Comparison of ENCODE assay signal across 26 mouse cellular contexts in the genomic region with DNA sequence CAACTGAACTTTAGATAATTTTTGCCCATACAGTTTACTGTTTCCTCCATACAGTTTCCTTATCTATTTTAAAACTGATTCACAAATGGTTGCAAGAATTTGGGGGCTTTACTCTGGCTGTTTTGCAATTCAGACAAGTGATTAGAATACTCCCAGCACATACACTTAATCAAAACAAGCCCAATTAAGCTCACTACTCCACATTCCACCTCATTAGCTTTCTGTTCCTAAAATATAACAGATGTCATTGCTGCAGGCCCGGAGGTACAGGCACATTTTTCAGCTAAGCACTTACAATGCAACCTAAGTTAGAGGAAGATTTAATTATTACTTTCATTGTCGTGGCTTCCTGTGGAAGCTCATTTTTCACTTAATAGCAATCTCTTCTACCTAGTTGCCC.
DNase-seq lines count a peak whose midpoint lies in the region; ATAC-seq and TF ChIP-seq lines count a peak whose summit lies in the region.
"Had no signal": no experiment of that assay in that cellular context is flagged by ENCODE, and none has a peak within 500 bp of the region (broad histone marks: within the 10 kb centered on the region; RNA-seq: fewer than 3 reads in every experiment).

No protein-coding gene starts in this region.

- no peaks in the 10 kb centered on the region for H3K36me3 ChIP-seq in hindbrain, embryonic 14.5 days (replicated peaks; ENCODE audit: control insufficient read depth, insufficient read depth)
- H3K36me3 ChIP-seq in hindbrain, embryonic 10.5 days = no peaks in the 10 kb centered on the region
- no peaks in the 10 kb centered on the region for H3K36me3 ChIP-seq in lung, postnatal 0 days (ENCODE audit: insufficient read depth, low read length)
- H3K36me3 ChIP-seq in forebrain, embryonic 16.5 days (ENCODE audit: control insufficient read depth, insufficient read depth) = no peaks in the 10 kb centered on the region
- H3K36me3 ChIP-seq: embryonic facial prominence, embryonic 10.5 days; embryonic facial prominence, embryonic 15.5 days; heart, embryonic 13.5 days; hindbrain, embryonic 12.5 days; kidney, embryonic 15.5 days; limb, embryonic 13.5 days; midbrain, embryonic 12.5 days; neural tube, embryonic 13.5 days had no signal

- ATAC-seq in hindbrain, embryonic 14.5 days (ENCODE audit: low FRiP score) = no peak
- no peak for ATAC-seq in lung, postnatal 0 days
- peak; percentile 91 for ATAC-seq in forebrain, embryonic 16.5 days
- ATAC-seq: CD4-positive, CD25-positive, alpha-beta regulatory T cell, adult 4 months had no signal

- H3K9me3 ChIP-seq in hindbrain, embryonic 14.5 days (ENCODE audit: control insufficient read depth, low read length) = no peaks in the 10 kb centered on the region
- H3K9me3 ChIP-seq in hindbrain, embryonic 10.5 days = no peaks in the 10 kb centered on the region
- H3K9me3 ChIP-seq in lung, postnatal 0 days (ENCODE audit: low read length) = no peaks in the 10 kb centered on the region
- H3K9me3 ChIP-seq in forebrain, embryonic 16.5 days (ENCODE audit: control insufficient read depth, low read length) = no peaks in the 10 kb centered on the region
- H3K9me3 ChIP-seq: embryonic facial prominence, embryonic 10.5 days; embryonic facial prominence, embryonic 15.5 days; heart, embryonic 13.5 days; hindbrain, embryonic 12.5 days; kidney, embryonic 15.5 days; limb, embryonic 13.5 days; midbrain, embryonic 12.5 days; neural tube, embryonic 13.5 days had no signal

- DNase-seq in hindbrain, embryonic 14.5 days (ENCODE audit: low spot score) = peak; percentile 29
- no peak for DNase-seq in hindbrain, embryonic 10.5 days (ENCODE audit: low spot score)
- peak; percentile 16 for DNase-seq in lung, postnatal 0 days (ENCODE audit: low spot score)
- DNase-seq in lung, postnatal 36 days = no peak
- DNase-seq in brain, adult 2 months (ENCODE audit: low read depth, low spot score) = peak; percentile 36
- no peak for DNase-seq in urinary bladder, postnatal 36 days (ENCODE audit: low spot score in 2 of 2)
- DNase-seq: adrenal gland, postnatal 25 days; cerebellum, adult 8-10 months; cerebellum, postnatal 25 days; heart, adult 2 months; heart, postnatal 14 days; kidney, adult 18-20 months; kidney, postnatal 25 days; right cerebral cortex, postnatal 14 days had no signal

- TF ChIP-seq EP300 in lung, postnatal 0 days (IDR thresholded peaks at IDR 0.05) = no peak

- no peak for TF ChIP-seq CTCF in lung, postnatal 0 days (IDR thresholded peaks at IDR 0.05)

- WGBS in hindbrain, embryonic 14.5 days = 49% methylated on average over 2 of the region's 2 CpGs
- WGBS in hindbrain, embryonic 10.5 days = 74% methylated on average over 2 of the region's 2 CpGs
- WGBS in lung, postnatal 0 days = 31% methylated on average over 2 of the region's 2 CpGs
- WGBS in forebrain, embryonic 16.5 days = 15% methylated on average over 2 of the region's 2 CpGs

- no peaks in the 10 kb centered on the region for H3K4me1 ChIP-seq in hindbrain, embryonic 14.5 days (replicated peaks; ENCODE audit: control insufficient read depth, insufficient read depth, low read length)
- no peaks in the 10 kb centered on the region for H3K4me1 ChIP-seq in hindbrain, embryonic 10.5 days (replicated peaks)
- no peaks in the 10 kb centered on the region for H3K4me1 ChIP-seq in lung, postnatal 0 days (ENCODE audit: insufficient read depth, low read depth, low read length)
- H3K4me1 ChIP-seq in forebrain, embryonic 16.5 days (replicated peaks; ENCODE audit: control insufficient read depth, insufficient read depth, low read length) = peaks cover 3% of the 10 kb centered on the region; the same call in 1 of the 2 replicates
- H3K4me1 ChIP-seq: embryonic facial prominence, embryonic 15.5 days; heart, embryonic 13.5 days; hindbrain, embryonic 12.5 days; kidney, embryonic 15.5 days; limb, embryonic 13.5 days; midbrain, embryonic 12.5 days; neural tube, embryonic 13.5 days had no signal

- H3K4me2 ChIP-seq in hindbrain, embryonic 14.5 days (replicated peaks) = no peak overlapping the region
- H3K4me2 ChIP-seq in lung, postnatal 0 days (replicated peaks; ENCODE audit: low read depth, low read length) = no peak overlapping the region
- H3K4me2 ChIP-seq in forebrain, embryonic 16.5 days (ENCODE audit: low read length) = no peak overlapping the region
- H3K4me2 ChIP-seq: embryonic facial prominence, embryonic 15.5 days; heart, embryonic 13.5 days; hindbrain, embryonic 12.5 days; kidney, embryonic 15.5 days; limb, embryonic 13.5 days; liver, embryonic 11.5 days; midbrain, embryonic 12.5 days; neural tube, embryonic 13.5 days had no signal

- H3K4me3 ChIP-seq in hindbrain, embryonic 14.5 days (replicated peaks; ENCODE audit: low read length) = no peak overlapping the region
- no peak overlapping the region for H3K4me3 ChIP-seq in hindbrain, embryonic 10.5 days
- no peak overlapping the region for H3K4me3 ChIP-seq in lung, postnatal 0 days (ENCODE audit: low read depth, low read length)
- H3K4me3 ChIP-seq in forebrain, embryonic 16.5 days (replicated peaks; ENCODE audit: low read length) = no peak overlapping the region
- H3K4me3 ChIP-seq: embryonic facial prominence, embryonic 10.5 days; embryonic facial prominence, embryonic 15.5 days; heart, adult 2 months; heart, embryonic 13.5 days; hindbrain, embryonic 12.5 days; kidney, embryonic 15.5 days; layer of hippocampus, adult 2 months; limb, embryonic 13.5 days; midbrain, embryonic 12.5 days; neural tube, embryonic 13.5 days had no signal

- no peak overlapping the region for H3K27ac ChIP-seq in hindbrain, embryonic 14.5 days
- H3K27ac ChIP-seq in hindbrain, embryonic 10.5 days = no peak overlapping the region
- H3K27ac ChIP-seq in lung, postnatal 0 days (ENCODE audit: low read length) = no peak overlapping the region
- peak overlapping the region; percentile 58; the same call in 1 of the 2 replicates for H3K27ac ChIP-seq in forebrain, embryonic 16.5 days (ENCODE audit: low read length)
- H3K27ac ChIP-seq: embryonic facial prominence, embryonic 10.5 days; embryonic facial prominence, embryonic 15.5 days; heart, adult 2 months; heart, embryonic 13.5 days; hindbrain, embryonic 12.5 days; kidney, embryonic 15.5 days; layer of hippocampus, adult 2 months; limb, embryonic 13.5 days; midbrain, embryonic 12.5 days; neural tube, embryonic 13.5 days had no signal

- no peaks in the 10 kb centered on the region for H3K27me3 ChIP-seq in hindbrain, embryonic 14.5 days (ENCODE audit: control insufficient read depth, insufficient read depth, low read length)
- no peaks in the 10 kb centered on the region for H3K27me3 ChIP-seq in hindbrain, embryonic 10.5 days (ENCODE audit: insufficient read depth, poor library complexity, severe bottlenecking)
- H3K27me3 ChIP-seq in lung, postnatal 0 days (replicated peaks; ENCODE audit: insufficient read depth, low read length) = no peaks in the 10 kb centered on the region
- H3K27me3 ChIP-seq in forebrain, embryonic 16.5 days (replicated peaks; ENCODE audit: control insufficient read depth, insufficient read depth, low read length) = no peaks in the 10 kb centered on the region
- H3K27me3 ChIP-seq: embryonic facial prominence, embryonic 15.5 days; heart, embryonic 13.5 days; hindbrain, embryonic 12.5 days; kidney, embryonic 15.5 days; limb, embryonic 13.5 days; midbrain, embryonic 12.5 days; neural tube, embryonic 13.5 days had no signal

- H3K9ac ChIP-seq in hindbrain, embryonic 14.5 days = no peak overlapping the region
- H3K9ac ChIP-seq in lung, postnatal 0 days (replicated peaks; ENCODE audit: low read depth) = no peak overlapping the region
- no peak overlapping the region for H3K9ac ChIP-seq in forebrain, embryonic 16.5 days (replicated peaks; ENCODE audit: low read depth, low read length)
- H3K9ac ChIP-seq: embryonic facial prominence, embryonic 15.5 days; heart, embryonic 13.5 days; hindbrain, embryonic 12.5 days; kidney, embryonic 15.5 days; limb, embryonic 13.5 days; midbrain, embryonic 12.5 days; neural tube, embryonic 13.5 days had no signal

Comparison
In these comparisons a context has a peak if more than half of its experiments do, and no peak if none do; other contexts are left out.
1. DNase-seq: peak in hindbrain, embryonic 14.5 days (single experiment), lung, postnatal 0 days (single experiment) and brain, adult 2 months (single experiment); none in hindbrain, embryonic 10.5 days (single experiment), lung, postnatal 36 days (single experiment) and urinary bladder, postnatal 36 days (0 of 2).